Mouse (Mus musculus) kidney, adult 2 months (tissue): ENCODE data around the gene Mex3b. TPM values are rescaled to one million over a fixed set of nuclear protein-coding genes. Genes with fewer than 3 reads are reported as not detected.

ENCODE experiments used
- DNase-seq: peaks from one replicate; pipeline ENCODE4 v3.0.0; 2021
- H3K27ac ChIP-seq: fragments of 200-500 bp; 2 replicates; pipeline ENCODE4 v1.5.1; 2012; ENCODE audit warnings: low read depth, low read length, control low read depth, inconsistent platforms; ENCODE audit not compliant: insufficient read depth
- H3K27me3 ChIP-seq: fragments of 200-500 bp; replicated peaks from 2 replicates; pipeline ENCODE4 v1.6.1; 2012; ENCODE audit warnings: mild to moderate bottlenecking, moderate library complexity, low read length, inconsistent platforms; ENCODE audit not compliant: control insufficient read depth, insufficient read depth
- H3K36me3 ChIP-seq: fragments of 200-500 bp; 2 replicates; pipeline ENCODE4 v1.6.1; 2012; ENCODE audit warnings: mild to moderate bottlenecking, moderate library complexity, low read length, inconsistent platforms; ENCODE audit not compliant: control insufficient read depth, insufficient read depth
- H3K4me1 ChIP-seq: fragments of 200-500 bp; 2 replicates; pipeline ENCODE4 v1.6.1; 2011; ENCODE audit warnings: low read length; ENCODE audit not compliant: control insufficient read depth, insufficient read depth
- H3K4me3 ChIP-seq: fragments of 200-500 bp; 2 replicates; pipeline ENCODE4 v1.5.1; 2011; ENCODE audit warnings: mild to moderate bottlenecking, low read depth, low read length, control low read depth; ENCODE audit not compliant: insufficient read depth
- CTCF ChIP-seq: fragments of 200-500 bp; conservative IDR thresholded peaks from 2 replicates; pipeline ENCODE4 v1.5.1; 2011; ENCODE audit warnings: low read depth, mild to moderate bottlenecking, control low read depth, low read length, moderate library complexity, mixed read lengths; ENCODE audit not compliant: insufficient read depth, insufficient read length
- POLR2A ChIP-seq: fragments of 200-500 bp; IDR thresholded peaks from one replicate; pipeline ENCODE4 v1.6.1; 2011; ENCODE audit warnings: low read depth, low read length, control low read depth
- WGBS: fragments of 180-500 bp; shearing (Covaris S2); methylation state at CpG from one replicate; pipeline ENCODE4 v1.1.7; 2018; 5-methylcytosine and 5-hydroxymethylcytosine counted together
- polyA plus RNA-seq: library from polyadenylated mRNA; depleted of rRNA; stranded (reverse); fragments of >200 nt; gene quantifications from 2 replicates; pipeline ENCODE4 v1.2.3, GENCODE M21; 2012

The Mex3b gene
- polyA plus RNA-seq, 1 experiment, result 3.7 TPM

DNA sequence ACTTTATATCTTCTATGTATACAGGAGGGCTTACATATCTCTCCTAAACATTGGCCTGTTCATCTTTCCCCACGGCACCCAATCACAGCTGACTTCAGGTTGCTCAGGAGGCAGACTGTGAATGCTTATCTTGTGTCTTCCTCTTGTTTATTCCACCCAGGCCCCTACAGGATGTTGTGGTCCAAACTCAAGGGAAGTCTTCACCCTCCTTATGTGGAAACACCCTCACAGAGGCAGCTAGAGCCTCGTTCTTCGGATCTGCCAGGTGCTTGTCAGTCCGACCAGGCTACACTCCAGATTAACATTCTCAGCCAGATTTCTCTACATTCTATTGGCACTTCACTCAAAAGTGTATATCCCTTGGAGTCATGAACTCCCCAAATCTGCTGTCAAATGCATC, 32.7 kb upstream of the Mex3b start:
- H3K27ac ChIP-seq, result no peak overlapping the region
- H3K27me3 ChIP-seq, result no peaks in the 10 kb centered on the region
- DNase-seq, result no peak
- no peaks in the 10 kb centered on the region for H3K4me1 ChIP-seq
- H3K36me3 ChIP-seq, result no peaks in the 10 kb centered on the region
- H3K4me3 ChIP-seq, result no peak overlapping the region
- TF ChIP-seq CTCF (no peak), POLR2A (no peak)
- WGBS, result 80% methylated on average over 4 of the region's 4 CpGs

DNA sequence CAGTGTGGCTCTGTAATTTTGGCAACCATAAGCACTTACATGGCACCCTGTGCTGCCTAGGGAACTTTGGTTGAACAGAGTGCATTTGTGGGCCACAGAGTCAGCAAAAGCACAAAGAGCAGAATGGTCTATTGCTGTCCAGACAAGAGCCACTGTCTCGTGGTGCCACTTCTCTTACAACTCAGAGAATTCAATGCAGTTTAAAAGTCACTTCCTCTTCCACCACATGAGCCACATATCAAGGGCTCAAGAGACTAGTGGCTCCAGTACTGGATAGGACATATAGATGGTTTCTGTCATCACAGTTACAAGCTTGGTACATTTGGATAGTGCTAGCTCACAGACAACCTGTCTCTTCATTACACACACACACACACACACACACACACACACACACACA, 28.7 kb upstream of the Mex3b start:
- H3K27me3 ChIP-seq, result no peaks in the 10 kb centered on the region
- H3K36me3 ChIP-seq, result no peaks in the 10 kb centered on the region
- H3K27ac ChIP-seq, result no peak overlapping the region
- no peaks in the 10 kb centered on the region for H3K4me1 ChIP-seq
- DNase-seq, result no peak
- H3K4me3 ChIP-seq, result no peak overlapping the region
- 73% methylated on average over 1 of the region's 1 CpGs for WGBS
- TF ChIP-seq CTCF (no peak), POLR2A (no peak)

DNA sequence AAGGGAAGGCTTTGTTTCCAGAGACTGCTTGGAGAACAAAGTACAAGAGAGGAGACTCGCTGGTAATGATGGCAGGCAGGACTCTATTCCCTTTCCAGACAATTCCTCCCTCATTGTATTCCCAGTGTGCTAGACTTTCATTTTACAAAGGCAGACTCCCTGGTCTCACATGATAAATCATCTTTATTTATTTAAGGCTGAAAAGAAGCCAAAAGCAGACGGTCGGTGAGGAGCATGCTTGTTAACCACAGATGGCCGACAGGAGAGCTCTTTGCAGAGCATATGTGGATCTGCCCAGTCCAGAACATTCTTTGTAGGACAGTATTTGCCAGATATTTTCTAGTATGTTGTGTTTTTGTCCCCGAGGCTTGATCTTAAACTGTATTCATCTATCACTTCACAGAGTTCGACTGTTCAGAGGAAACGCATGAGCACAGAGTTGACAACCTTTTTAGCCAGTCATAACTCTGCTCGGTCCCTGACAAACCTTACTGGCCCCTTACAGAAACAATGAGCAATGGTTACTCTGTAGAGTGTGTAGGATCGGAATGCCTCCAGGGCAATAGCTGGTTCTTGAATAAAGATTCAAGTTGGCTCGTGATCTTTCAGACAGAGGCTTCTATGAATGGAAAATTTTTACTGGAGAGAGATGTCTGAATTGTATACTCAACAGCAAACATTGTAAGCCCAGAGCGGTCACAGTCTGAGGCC, 28.0 kb upstream of the Mex3b start:
- WGBS, result 46% methylated on average over 11 of the region's 11 CpGs
- Histone ChIP-seq H3K36me3 (no peaks in the 10 kb centered on the region), H3K27ac (no peak overlapping the region), H3K27me3 (no peaks in the 10 kb centered on the region), H3K4me1 (no peaks in the 10 kb centered on the region), H3K4me3 (no peak overlapping the region)
- no peak for TF ChIP-seq CTCF
- no peak for TF ChIP-seq POLR2A
- no peak for DNase-seq

DNA sequence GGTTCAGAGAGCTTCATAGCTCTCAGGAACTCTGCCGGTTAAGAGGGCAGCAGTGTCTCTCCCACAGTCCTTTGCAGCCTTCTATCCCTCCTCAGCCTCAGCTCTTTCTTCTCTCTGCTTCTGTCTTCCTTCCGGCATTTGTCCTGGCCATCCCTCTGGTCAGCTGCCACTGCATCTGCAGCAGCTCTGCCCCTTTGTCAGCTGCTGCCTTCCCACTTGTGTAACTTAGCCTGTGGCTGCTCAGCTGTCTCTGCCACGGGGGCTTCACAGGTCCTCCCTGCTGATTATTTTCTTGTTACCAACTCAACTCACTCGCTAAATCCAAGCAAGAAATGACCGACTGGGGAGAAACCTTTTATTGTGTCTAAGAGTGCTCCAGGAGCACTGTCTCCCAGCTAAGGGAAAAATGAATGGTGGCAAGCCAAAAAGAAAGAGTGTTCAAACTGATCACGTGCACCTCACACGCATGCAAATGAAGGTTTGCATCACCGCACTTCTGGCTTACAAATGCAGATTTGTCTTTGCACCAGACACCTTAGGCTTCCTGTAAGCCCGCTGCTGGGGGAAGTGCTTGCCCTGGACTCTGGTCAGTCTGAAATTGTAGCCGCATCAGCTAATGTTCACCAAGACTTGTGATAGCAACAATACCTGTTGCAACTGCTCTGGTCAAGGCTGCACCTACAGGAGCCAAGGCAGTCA, 24.8 kb upstream of the Mex3b start:
- H3K4me3 ChIP-seq, result no peak overlapping the region
- peak; percentile 42 for DNase-seq
- WGBS, result 39% methylated on average over 10 of the region's 10 CpGs
- TF ChIP-seq CTCF, result no peak
- no peaks in the 10 kb centered on the region for H3K4me1 ChIP-seq
- no peaks in the 10 kb centered on the region for H3K36me3 ChIP-seq
- no peak overlapping the region for H3K27ac ChIP-seq
- H3K27me3 ChIP-seq, result no peaks in the 10 kb centered on the region

DNA sequence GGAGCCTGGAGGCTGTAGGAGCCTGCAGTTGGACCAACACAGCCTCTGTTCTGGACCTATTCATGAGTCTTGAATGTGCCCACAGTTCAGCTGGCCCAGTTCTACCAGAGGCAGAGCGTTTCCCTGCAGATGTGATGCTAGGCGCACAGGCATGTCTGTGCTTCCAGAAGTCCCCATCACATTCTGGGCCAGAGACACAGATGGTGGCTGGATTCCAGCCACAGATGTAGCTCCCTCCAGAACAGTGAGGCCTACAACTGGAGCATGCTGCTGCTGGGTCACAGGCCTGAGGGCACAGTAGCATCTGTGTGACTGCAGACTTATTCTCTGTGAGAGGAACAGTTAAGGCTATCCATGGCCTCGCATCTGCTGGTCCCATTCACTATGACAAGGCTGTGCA, 16.4 kb upstream of the Mex3b start:
- H3K36me3 ChIP-seq, result no peaks in the 10 kb centered on the region
- DNase-seq, result no peak
- H3K27ac ChIP-seq, result no peak overlapping the region
- no peaks in the 10 kb centered on the region for H3K27me3 ChIP-seq
- no peak overlapping the region for H3K4me3 ChIP-seq
- WGBS, result 95% methylated on average over 3 of the region's 3 CpGs
- no peaks in the 10 kb centered on the region for H3K4me1 ChIP-seq
- TF ChIP-seq POLR2A, result no peak
- TF ChIP-seq CTCF, result no peak

DNA sequence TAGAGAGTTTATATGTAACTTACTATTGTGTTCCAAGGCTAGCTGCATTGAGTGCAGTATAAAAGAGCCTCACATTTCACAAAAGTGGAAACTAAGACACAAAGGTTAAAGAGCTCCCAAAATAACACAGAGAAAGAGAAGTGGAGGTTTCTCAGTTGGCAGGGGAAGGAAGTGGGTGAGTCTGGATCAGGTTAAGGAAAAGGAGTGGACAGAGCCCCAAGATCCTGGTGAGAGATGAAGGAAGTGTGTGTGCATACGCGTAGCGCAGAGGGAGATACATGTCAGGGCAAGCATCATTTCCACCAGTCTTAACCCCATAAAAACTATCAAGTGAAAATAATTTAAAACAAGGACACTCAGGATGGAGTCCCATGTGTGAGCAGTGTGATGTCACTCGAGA, 15.5 kb upstream of the Mex3b start:
- H3K27ac ChIP-seq, result no peak overlapping the region
- H3K4me1 ChIP-seq, result no peaks in the 10 kb centered on the region
- TF ChIP-seq CTCF, result no peak
- TF ChIP-seq POLR2A, result no peak
- 70% methylated on average over 4 of the region's 4 CpGs for WGBS
- DNase-seq, result no peak
- no peaks in the 10 kb centered on the region for H3K27me3 ChIP-seq
- H3K4me3 ChIP-seq, result no peak overlapping the region
- H3K36me3 ChIP-seq, result no peaks in the 10 kb centered on the region

DNA sequence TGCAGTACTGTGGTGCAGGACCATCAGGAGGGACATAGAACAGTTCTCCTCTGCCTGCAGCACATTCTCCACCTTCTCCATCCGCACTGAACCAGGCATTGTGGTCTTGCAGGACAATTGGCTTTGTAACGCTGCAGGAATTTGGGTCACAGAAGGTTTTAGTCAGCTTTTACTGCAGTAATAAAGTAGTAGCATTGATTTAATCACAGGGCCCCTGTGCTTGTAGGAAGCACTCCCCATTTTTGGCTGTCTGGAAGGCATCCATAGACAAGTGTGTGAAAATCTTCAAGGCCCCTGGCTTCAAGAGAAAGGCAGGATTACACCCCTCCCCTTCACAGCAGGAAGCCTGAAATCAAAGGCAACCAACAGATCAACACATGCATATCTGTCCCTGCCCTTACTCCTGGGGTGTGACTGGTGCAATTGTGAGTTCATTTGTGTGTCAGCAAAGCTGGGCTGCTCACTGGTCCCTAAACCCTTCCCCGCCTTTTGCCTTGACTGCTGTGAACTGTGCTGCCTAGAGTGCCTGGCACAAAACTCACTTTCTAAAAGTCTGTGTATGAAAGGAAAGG, 12.9 kb upstream of the Mex3b start:
- no peak for TF ChIP-seq CTCF
- TF ChIP-seq POLR2A, result no peak
- no peak overlapping the region for H3K27ac ChIP-seq
- DNase-seq, result no peak
- 73% methylated on average over 3 of the region's 3 CpGs for WGBS
- H3K27me3 ChIP-seq, result no peaks in the 10 kb centered on the region
- H3K4me1 ChIP-seq, result no peaks in the 10 kb centered on the region
- no peaks in the 10 kb centered on the region for H3K36me3 ChIP-seq
- no peak overlapping the region for H3K4me3 ChIP-seq
